Mouse (Mus musculus) stomach, postnatal 0 days (tissue): Measurements from ENCODE around the gene Zdhhc12.

Source experiments
- CTCF ChIP-seq: IDR thresholded peaks from 2 replicates; pipeline ENCODE4 v1.5.1; 2016; ENCODE audit warnings: antibody characterized with exemption, low read depth, mild to moderate bottlenecking, moderate library complexity
- EP300 ChIP-seq: optimal IDR thresholded peaks from 2 replicates; pipeline ENCODE3; 2016; ENCODE audit warnings: antibody characterized with exemption

GRCm38 (mm10) chr2:30128789-30129188, 35.3 kb upstream of the Zdhhc12 start:
- no peak for TF ChIP-seq EP300
- peak; percentile 87 for TF ChIP-seq CTCF
